Mouse (Mus musculus) megakaryocyte-erythroid progenitor cell, adult 5 weeks (primary cell): ENCODE measurements around the gene Btbd2. TPM values are rescaled to one million over a fixed set of nuclear protein-coding genes. Genes with fewer than 3 reads are reported as not detected.

Experiments
- polyA plus RNA-seq: library from polyadenylated mRNA; stranded (reverse); fragments of >175 nt; gene quantifications from 2 replicates; pipeline ENCODE4 v1.2.3, GENCODE M21; 2012

The Btbd2 gene
- 133 and 134 TPM in 2 replicates for polyA plus RNA-seq

GRCm38 (mm10) chr10:80656863-80657623 is at the start of gene Btbd2:
Gene Btbd2 (minus strand): TSS chr10:80657071.

GRCm38 (mm10) chr10:80701721-80702535 is 45.1 kb upstream of the Btbd2 start, which contains the start of the genes Mob3a and Izumo4:
Gene Mob3a (minus strand): TSS chr10:80701977.
Gene Izumo4 (plus strand): TSS chr10:80702184.

GRCm38 (mm10) chr10:80677942-80678436 is 21.1 kb upstream of the Btbd2 start, which contains the start of gene Mknk2:
Gene Mknk2 (minus strand): TSS chr10:80678112.

GRCm38 (mm10) chr10:80622661-80623456 is 34.0 kb downstream of the Btbd2 start, which contains the start of gene Csnk1g2:
Gene Csnk1g2 (plus strand): TSS chr10:80622838.

GRCm38 (mm10) chr10:80605721-80606120 is 51.1 kb downstream of the Btbd2 start, which contains the start of gene Gm49322:
Gene Gm49322 (plus strand): TSS chr10:80606021.

GRCm38 (mm10) chr10:80602698-80603325 is 54.1 kb downstream of the Btbd2 start, which contains the start of the genes Scamp4 and Adat3:
Gene Scamp4 (plus strand): TSS chr10:80602872.
Gene Adat3 (plus strand): TSS chr10:80602880.

Other genes starting within 250 kb of the Btbd2 start
- gene Tcf3, start 223.4 kb downstream of the Btbd2 start, polyA plus RNA-seq = 552 and 623 TPM in 2 replicates
- gene Onecut3, start 162.2 kb downstream of the Btbd2 start, polyA plus RNA-seq = 0.01 and 0.04 TPM in 2 replicates
- 0.06 and 0.09 TPM in 2 replicates for gene Atp8b3, start 117.9 kb downstream of the Btbd2 start, polyA plus RNA-seq
- 237 and 340 TPM in 2 replicates for gene Rexo1, start 95.5 kb downstream of the Btbd2 start, polyA plus RNA-seq
- gene Klf16, start 79.8 kb downstream of the Btbd2 start, polyA plus RNA-seq = 120 and 125 TPM in 2 replicates
- gene Abhd17a, start 66.7 kb downstream of the Btbd2 start, polyA plus RNA-seq = 412 and 620 TPM in 2 replicates
- gene Scamp4, start 54.2 kb downstream of the Btbd2 start, polyA plus RNA-seq = 86.8 and 101 TPM in 2 replicates
- gene Adat3, start 54.2 kb downstream of the Btbd2 start, polyA plus RNA-seq = 13.4 and 15.6 TPM in 2 replicates
- gene Gm49322, start 51.0 kb downstream of the Btbd2 start, polyA plus RNA-seq = 1.1 and 1.3 TPM in 2 replicates
- gene Csnk1g2, start 34.2 kb downstream of the Btbd2 start, polyA plus RNA-seq = 452 and 519 TPM in 2 replicates
- 370 and 381 TPM in 2 replicates for gene Mknk2, start 21.0 kb upstream of the Btbd2 start, polyA plus RNA-seq
- 37.5 and 39.8 TPM in 2 replicates for gene Mob3a, start 44.9 kb upstream of the Btbd2 start, polyA plus RNA-seq
- 8.4 and 16.4 TPM in 2 replicates for gene Izumo4, start 45.1 kb upstream of the Btbd2 start, polyA plus RNA-seq
- 28.2 and 36.4 TPM in 2 replicates for gene Ap3d1, start 85.2 kb upstream of the Btbd2 start, polyA plus RNA-seq
- 125 and 175 TPM in 2 replicates for gene Dot1l, start 98.1 kb upstream of the Btbd2 start, polyA plus RNA-seq
- 664 and 723 TPM in 2 replicates for gene Sf3a2, start 141.1 kb upstream of the Btbd2 start, polyA plus RNA-seq
- gene Plekhj1, start 141.6 kb upstream of the Btbd2 start, polyA plus RNA-seq = 278 and 319 TPM in 2 replicates
- gene Amh, start 148.2 kb upstream of the Btbd2 start, polyA plus RNA-seq = 2.5 and 3.9 TPM in 2 replicates
- 0.26 and 2.1 TPM in 2 replicates for gene Jsrp1, start 156.4 kb upstream of the Btbd2 start, polyA plus RNA-seq
- 4,386 and 4,591 TPM in 2 replicates for gene Oaz1, start 169.6 kb upstream of the Btbd2 start, polyA plus RNA-seq
- 0.05 and 0.24 TPM in 2 replicates for gene Lingo3, start 187.0 kb upstream of the Btbd2 start, polyA plus RNA-seq
- gene Lsm7, start 198.1 kb upstream of the Btbd2 start, polyA plus RNA-seq = 214 and 288 TPM in 2 replicates
- gene Sppl2b, start 198.2 kb upstream of the Btbd2 start, polyA plus RNA-seq = 109 and 110 TPM in 2 replicates
- 0.01 and 0.02 TPM in 2 replicates for gene Tmprss9, start 214.8 kb upstream of the Btbd2 start, polyA plus RNA-seq
- gene Timm13, start 243.9 kb upstream of the Btbd2 start, polyA plus RNA-seq = 320 and 356 TPM in 2 replicates